Mouse (Mus musculus) layer of hippocampus, postnatal 25 days (tissue): ENCODE measurements around the gene C1qtnf1. TPM values are rescaled to one million over a fixed set of nuclear protein-coding genes. Genes with fewer than 3 reads are reported as not detected.
"Not testable (repeated sequence)": the region's sequence is repeated elsewhere in the genome, so short reads cannot be mapped to it uniquely, and the experiment has no call there.

Experiments used
- DNase-seq, 2 experiments: peaks; one replicate each; pipeline ENCODE4 v3.0.0; 2022; ENCODE audit warnings: mixed read lengths in 2 of 2, low spot score in 1 of 2; ENCODE audit errors: extremely low spot score in 1 of 2
- total RNA-seq, 2 experiments: library from RNA; stranded (reverse); gene quantifications; 2 replicates each; pipeline ENCODE4 v1.2.3; 2021

Gene C1qtnf1
- 1 to 10 TPM; 2.7 to 3.2 TPM for total RNA-seq

GRCm38 (mm10) chr11:118427986-118428385 lies at the start of gene C1qtnf1:
C1qtnf1 (plus strand) TSS chr11:118428203.
- DNase-seq: no peak

- no peak for DNase-seq
Measured at GRCm38 (mm10) chr11:118378656-118379055, 49.3 kb upstream of the C1qtnf1 start.

GRCm38 (mm10) chr11:118379251-118380009 lies 48.6 kb upstream of the C1qtnf1 start:
- peak; percentile 83 to 94 for DNase-seq

GRCm38 (mm10) chr11:118387816-118388215 lies 40.2 kb upstream of the C1qtnf1 start:
- DNase-seq: not testable (repeated sequence)

GRCm38 (mm10) chr11:118393991-118394390 lies 34.0 kb upstream of the C1qtnf1 start:
- DNase-seq: peak in 1 of 2 experiments; percentile 1

- DNase-seq: peak in 1 of 2 experiments; percentile 1
Measured at GRCm38 (mm10) chr11:118394538-118394937, 33.5 kb upstream of the C1qtnf1 start.

- no peak for DNase-seq
Measured at GRCm38 (mm10) chr11:118397806-118398530, 30.0 kb upstream of the C1qtnf1 start.

- DNase-seq: peak in 1 of 2 experiments; percentile 2
Measured at GRCm38 (mm10) chr11:118399891-118400565, 28.0 kb upstream of the C1qtnf1 start.

- DNase-seq: peak in 1 of 2 experiments; percentile 9
Measured at GRCm38 (mm10) chr11:118400566-118400936, 27.5 kb upstream of the C1qtnf1 start.

- peak in 1 of 2 experiments; percentile 6 for DNase-seq
Measured at GRCm38 (mm10) chr11:118401195-118401594, 26.8 kb upstream of the C1qtnf1 start.

GRCm38 (mm10) chr11:118401760-118402280 lies 26.2 kb upstream of the C1qtnf1 start, which contains the start of gene Lgals3bp:
Lgals3bp (minus strand) TSS chr11:118402092.
- peak in 1 of 2 experiments; percentile 33 for DNase-seq

- DNase-seq: no peak
Measured at GRCm38 (mm10) chr11:118403183-118403582, 24.8 kb upstream of the C1qtnf1 start.

- no peak for DNase-seq
Measured at GRCm38 (mm10) chr11:118403951-118404899, 23.8 kb upstream of the C1qtnf1 start.

GRCm38 (mm10) chr11:118405311-118405710 lies 22.7 kb upstream of the C1qtnf1 start:
- DNase-seq: no peak

- peak in 1 of 2 experiments; percentile 3 for DNase-seq
Measured at GRCm38 (mm10) chr11:118406521-118406920, 21.5 kb upstream of the C1qtnf1 start.

GRCm38 (mm10) chr11:118407318-118407910 lies 20.6 kb upstream of the C1qtnf1 start:
- peak in 1 of 2 experiments; percentile 71 for DNase-seq

GRCm38 (mm10) chr11:118408051-118408740 lies 19.8 kb upstream of the C1qtnf1 start:
- DNase-seq: no peak
